Mouse (Mus musculus) 416B (cell line): ENCODE measurements around the gene Sec24b.
A peak's percentile ranks its signal among the peaks of the same experiment; 100 is the strongest.

Source experiments
- DNase-seq: peaks from one replicate; pipeline ENCODE4 v3.0.0; 2011; ENCODE audit warnings: low read depth

The Sec24b gene

GRCm38 (mm10) chr3:129970529-129971515, 90.5 kb downstream of the Sec24b start:
- DNase-seq = no peak

GRCm38 (mm10) chr3:129969432-129970395, 91.6 kb downstream of the Sec24b start, which contains the start of gene Mcub:
TSS of gene Mcub (minus strand) at chr3:129970206.
- no peak for DNase-seq

GRCm38 (mm10) chr3:129969031-129969430, 92.3 kb downstream of the Sec24b start:
- DNase-seq = no peak

GRCm38 (mm10) chr3:129967874-129968273, 93.5 kb downstream of the Sec24b start:
- no peak for DNase-seq

GRCm38 (mm10) chr3:129964681-129965080, 96.7 kb downstream of the Sec24b start:
- no peak for DNase-seq

- no peak for DNase-seq
Measured at GRCm38 (mm10) chr3:129962533-129962932, 98.8 kb downstream of the Sec24b start.

GRCm38 (mm10) chr3:129953296-129953695, 108.1 kb downstream of the Sec24b start:
- DNase-seq = peak; percentile 37

- DNase-seq = peak; percentile 19
Measured at GRCm38 (mm10) chr3:129949158-129949773, 112.1 kb downstream of the Sec24b start.

- no peak for DNase-seq
Measured at GRCm38 (mm10) chr3:129948359-129948758, 113.0 kb downstream of the Sec24b start.

GRCm38 (mm10) chr3:129946217-129946914, 115.0 kb downstream of the Sec24b start:
- peak; percentile 69 for DNase-seq

GRCm38 (mm10) chr3:129943813-129944212, 117.5 kb downstream of the Sec24b start:
- peak; percentile 38 for DNase-seq

- DNase-seq = no peak
Measured at GRCm38 (mm10) chr3:129941291-129941690, 120.1 kb downstream of the Sec24b start.

GRCm38 (mm10) chr3:129940780-129941179, 120.6 kb downstream of the Sec24b start:
- no peak for DNase-seq

- no peak for DNase-seq
Measured at GRCm38 (mm10) chr3:129939058-129939457, 122.3 kb downstream of the Sec24b start.

- DNase-seq = no peak
Measured at GRCm38 (mm10) chr3:129937848-129938247, 123.5 kb downstream of the Sec24b start.

- peak; percentile 29 for DNase-seq
Measured at GRCm38 (mm10) chr3:129936561-129936960, 124.8 kb downstream of the Sec24b start.
